Mouse (Mus musculus): ENCODE results near the gene Hist2h2ab.
"Not testable (repeated sequence)": the region's sequence is repeated elsewhere in the genome, so short reads cannot be mapped to it uniquely, and the experiment has no call there.

The Hist2h2ab gene

DNA sequence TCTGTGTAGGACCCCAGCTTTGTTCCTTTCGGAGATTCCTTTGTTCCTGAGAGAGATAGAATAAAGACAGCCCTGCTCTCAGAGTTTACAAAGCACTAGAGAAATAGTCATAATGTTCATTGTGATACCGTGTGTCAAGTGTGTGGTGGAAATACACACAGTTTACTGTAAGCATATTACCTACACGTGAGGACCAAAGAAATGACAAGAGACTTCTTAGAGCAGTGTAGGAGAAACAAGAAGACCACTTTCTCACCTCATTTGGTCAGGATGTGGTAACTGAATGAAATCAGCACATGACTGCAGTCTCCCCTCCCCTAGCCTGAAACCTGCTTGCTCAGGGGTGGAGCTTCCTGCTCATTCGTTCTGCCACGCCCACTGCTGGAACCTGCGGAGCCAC is 21.5 kb upstream of the Hist2h2ab start:
- DNase-seq (ENCODE audit: low spot score) = no peak

DNA sequence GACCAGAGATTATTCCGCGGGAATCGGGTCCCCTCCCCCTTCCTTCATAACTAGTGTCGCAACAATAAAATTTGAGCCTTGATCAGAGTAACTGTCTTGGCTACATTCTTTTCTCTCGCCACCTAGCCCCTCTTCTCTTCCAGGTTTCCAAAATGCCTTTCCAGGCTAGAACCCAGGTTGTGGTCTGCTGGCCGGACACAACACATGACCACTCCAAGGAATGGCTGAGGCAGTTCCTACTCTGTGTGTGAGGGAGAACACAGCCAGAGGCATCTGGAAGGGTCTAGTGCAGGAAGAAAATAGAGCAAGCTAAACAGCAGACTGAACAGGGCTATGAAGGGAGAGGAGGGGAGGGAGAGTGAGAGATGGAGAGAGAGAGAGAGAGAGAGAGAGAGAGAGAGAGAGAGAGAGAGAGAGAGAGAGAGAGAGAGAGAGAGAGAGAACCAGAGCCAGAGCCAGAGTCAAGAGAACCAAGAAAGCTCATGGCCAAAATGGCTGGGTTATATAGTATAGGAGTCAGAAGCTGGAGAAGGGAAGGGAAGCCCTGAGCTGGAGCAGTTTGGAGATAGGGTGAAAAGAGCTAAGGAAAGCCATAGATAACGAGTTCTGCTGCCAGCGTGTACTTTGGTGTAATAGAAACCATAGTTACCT is 20.9 kb upstream of the Hist2h2ab start:
- not testable (repeated sequence) for DNase-seq (ENCODE audit: low spot score)

- no peak for DNase-seq (ENCODE audit: low spot score)
Observed at GRCm38 (mm10) chr3:96199731-96200130, 19.9 kb upstream of the Hist2h2ab start.

GRCm38 (mm10) chr3:96207819-96208218 is 11.8 kb upstream of the Hist2h2ab start:
- no peak for DNase-seq (ENCODE audit: low spot score)

DNA sequence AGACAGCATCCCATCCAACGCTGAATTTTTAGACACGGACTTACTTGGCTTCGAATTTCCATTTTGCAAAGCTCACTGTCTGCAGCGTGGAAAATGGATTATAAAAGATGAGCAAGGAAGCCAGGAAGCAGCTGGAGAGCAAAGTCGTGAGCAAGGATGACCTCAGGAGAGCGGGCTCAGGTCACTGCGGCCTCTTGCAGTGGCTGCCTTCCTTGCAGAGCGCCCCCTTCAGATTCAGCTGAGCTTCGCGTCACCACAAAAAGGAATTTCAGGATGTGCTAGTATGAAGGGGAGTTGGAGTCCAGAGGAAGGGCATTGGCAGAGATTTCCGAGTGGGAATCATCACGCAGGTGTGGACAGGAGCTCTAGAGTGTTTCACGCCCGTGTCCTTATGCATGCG is 10.4 kb upstream of the Hist2h2ab start:
- DNase-seq (ENCODE audit: low spot score) = no peak

GRCm38 (mm10) chr3:96219191-96219641 is 449 bp upstream of the Hist2h2ab start:
- DNase-seq (ENCODE audit: low spot score) = no peak

DNA sequence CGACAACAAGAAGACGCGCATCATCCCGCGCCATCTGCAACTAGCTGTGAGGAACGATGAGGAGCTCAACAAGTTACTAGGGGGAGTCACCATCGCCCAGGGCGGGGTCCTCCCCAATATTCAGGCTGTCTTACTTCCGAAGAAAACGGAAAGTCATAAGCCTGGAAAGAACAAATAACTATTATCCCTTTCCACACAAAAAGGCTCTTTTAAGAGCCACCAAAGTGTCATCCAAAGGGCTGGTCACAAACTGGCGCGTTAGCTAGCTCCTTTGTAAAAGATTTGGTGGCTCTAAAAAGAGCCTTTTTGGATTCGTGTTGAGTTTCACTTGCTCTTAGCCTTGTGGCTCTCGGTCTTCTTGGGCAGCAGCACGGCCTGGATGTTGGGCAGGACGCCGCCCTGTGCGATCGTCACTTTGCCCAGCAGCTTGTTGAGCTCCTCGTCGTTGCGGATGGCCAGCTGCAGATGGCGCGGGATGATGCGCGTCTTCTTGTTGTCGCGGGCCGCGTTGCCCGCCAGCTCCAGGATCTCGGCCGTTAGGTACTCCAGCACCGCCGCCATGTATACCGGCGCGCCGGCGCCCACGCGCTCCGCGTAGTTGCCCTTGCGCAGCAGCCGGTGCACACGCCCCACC is 583 bp downstream of the Hist2h2ab start:
- DNase-seq (ENCODE audit: low spot score) = not testable (repeated sequence)

- DNase-seq (ENCODE audit: low spot score) = peak; percentile 85
Observed at GRCm38 (mm10) chr3:96220765-96221639, 1.3 kb downstream of the Hist2h2ab start, which contains the start of the genes Hist2h2ac and Hist2h2be. TSS of gene Hist2h2ac (minus strand) at chr3:96220880. TSS of gene Hist2h2be (plus strand) at chr3:96221119.

- no peak for DNase-seq (ENCODE audit: low spot score)
Observed at GRCm38 (mm10) chr3:96221640-96222038, 2.0 kb downstream of the Hist2h2ab start.

GRCm38 (mm10) chr3:96222774-96223173 is 3.1 kb downstream of the Hist2h2ab start:
- no peak for DNase-seq (ENCODE audit: low spot score)

GRCm38 (mm10) chr3:96225421-96225820 is 5.8 kb downstream of the Hist2h2ab start:
- no peak for DNase-seq (ENCODE audit: low spot score)

DNA sequence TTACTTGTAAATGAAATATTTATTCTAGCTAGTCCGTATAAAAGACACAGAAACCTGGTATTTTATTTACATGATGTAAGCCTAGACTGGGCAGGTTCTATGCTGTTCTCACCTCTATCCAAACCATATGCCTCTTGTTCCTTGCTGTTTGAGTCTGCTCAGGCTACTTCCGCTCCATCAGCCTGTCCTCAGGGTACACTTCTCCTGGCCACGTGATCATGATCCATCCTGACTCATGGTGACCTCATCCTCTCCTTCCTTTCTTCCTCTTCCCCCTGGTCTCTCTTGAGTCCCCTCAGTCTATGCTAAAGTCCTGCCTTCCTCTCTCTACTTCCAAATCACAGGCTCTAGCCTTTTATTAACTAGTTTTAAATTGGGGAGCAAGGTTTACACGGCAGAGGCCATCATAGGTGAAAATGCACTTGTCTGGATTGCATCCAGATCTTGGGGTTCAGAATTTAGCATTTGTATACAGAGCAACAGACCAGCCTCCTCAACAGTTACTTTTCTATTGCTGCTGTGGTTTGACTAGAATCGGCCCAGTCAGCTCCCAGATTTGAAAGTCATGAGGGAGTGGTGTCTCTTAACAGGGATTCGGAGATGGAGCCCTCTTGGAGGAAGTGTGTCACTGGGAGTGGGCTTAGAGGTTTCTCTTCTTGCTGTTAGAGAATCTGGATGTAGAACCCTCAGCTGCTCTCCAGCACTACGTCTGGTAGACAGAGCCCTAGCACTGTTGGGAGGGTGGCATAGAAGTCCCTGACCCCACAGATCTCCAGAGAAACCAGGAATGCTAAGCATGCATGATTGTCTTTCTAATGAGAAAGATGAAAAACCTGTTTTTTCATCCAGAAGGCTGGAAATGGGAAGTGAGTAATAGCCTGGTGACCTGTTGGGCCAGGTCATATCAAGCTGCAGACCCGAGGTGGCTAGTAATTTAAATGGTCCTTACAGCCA is 7.3 kb downstream of the Hist2h2ab start:
- no peak for DNase-seq (ENCODE audit: low spot score)

DNA sequence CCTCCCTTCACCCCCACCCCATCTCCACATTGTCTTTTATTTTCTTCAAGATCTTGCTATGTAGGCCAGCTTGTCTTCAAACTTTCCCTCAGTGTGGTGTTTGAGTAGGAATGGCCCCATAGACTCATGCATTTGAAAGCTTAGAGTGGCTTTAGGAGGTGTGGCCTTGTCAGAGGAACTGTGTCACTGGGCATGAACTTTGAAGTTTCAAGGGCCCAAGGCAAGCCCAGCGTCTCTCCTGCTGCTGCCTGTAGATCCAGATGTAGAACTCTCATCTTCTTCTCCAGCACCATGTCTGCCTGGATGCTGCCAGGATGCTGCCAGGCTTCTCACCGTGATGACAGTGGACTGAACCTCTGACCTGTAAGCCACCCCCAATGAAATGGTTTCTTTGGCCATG is 9.2 kb downstream of the Hist2h2ab start:
- no peak for DNase-seq (ENCODE audit: low spot score)

- DNase-seq (ENCODE audit: low spot score) = no peak
Observed at GRCm38 (mm10) chr3:96230404-96230803, 10.7 kb downstream of the Hist2h2ab start.

GRCm38 (mm10) chr3:96230910-96231757 is 11.5 kb downstream of the Hist2h2ab start:
- no peak for DNase-seq (ENCODE audit: low spot score)

DNA sequence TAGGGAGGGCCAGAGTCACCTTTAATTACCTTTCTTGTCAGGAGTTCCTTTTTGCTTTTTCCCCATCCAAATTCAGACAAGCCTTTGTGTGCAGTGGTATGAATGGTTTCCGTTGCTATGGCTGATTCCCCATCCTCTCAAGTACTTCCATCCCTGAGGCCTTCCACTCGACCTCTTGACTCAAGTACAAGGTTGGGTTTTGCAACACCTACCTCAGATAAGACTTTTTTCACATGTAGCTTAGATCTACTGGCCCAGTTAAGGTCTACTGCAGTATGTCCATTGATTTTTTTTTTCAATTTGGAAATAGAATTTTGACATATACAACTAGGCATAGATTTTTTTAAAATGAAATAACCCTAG is 12.1 kb downstream of the Hist2h2ab start:
- no peak for DNase-seq (ENCODE audit: low spot score)

- no peak for DNase-seq (ENCODE audit: low spot score)
Observed at GRCm38 (mm10) chr3:96234914-96235313, 15.2 kb downstream of the Hist2h2ab start.

GRCm38 (mm10) chr3:96235836-96236235 is 16.2 kb downstream of the Hist2h2ab start:
- DNase-seq (ENCODE audit: low spot score) = no peak

DNA sequence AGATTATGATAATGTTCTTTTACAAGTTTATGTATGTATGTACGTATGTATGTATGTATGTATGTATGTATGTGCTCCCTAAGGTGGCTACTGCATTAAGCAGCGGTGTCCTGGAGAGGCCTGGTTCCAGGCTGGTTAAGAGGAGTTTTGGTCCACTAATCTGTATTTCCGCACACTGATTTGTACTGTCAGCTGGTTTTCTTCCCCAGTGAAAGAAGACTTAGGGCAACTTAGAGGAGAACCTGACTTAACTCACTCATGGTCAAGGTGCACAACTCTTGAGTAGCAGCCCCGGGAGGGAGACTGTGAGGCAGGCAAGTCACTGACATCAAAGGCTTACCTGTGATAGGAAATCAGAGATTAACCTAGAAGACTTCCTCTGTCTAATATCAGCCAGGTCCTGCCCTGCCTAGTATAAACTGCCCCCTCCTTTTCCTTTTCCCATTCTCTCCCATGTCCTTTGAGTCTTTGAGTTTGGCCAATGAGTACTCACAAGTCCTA is 17.2 kb downstream of the Hist2h2ab start:
- DNase-seq (ENCODE audit: low spot score) = no peak

- no peak for DNase-seq (ENCODE audit: low spot score)
Observed at GRCm38 (mm10) chr3:96237335-96237903, 17.8 kb downstream of the Hist2h2ab start.
